Mouse (Mus musculus): ENCODE data around the gene Plagl1.

The Plagl1 gene

DNA sequence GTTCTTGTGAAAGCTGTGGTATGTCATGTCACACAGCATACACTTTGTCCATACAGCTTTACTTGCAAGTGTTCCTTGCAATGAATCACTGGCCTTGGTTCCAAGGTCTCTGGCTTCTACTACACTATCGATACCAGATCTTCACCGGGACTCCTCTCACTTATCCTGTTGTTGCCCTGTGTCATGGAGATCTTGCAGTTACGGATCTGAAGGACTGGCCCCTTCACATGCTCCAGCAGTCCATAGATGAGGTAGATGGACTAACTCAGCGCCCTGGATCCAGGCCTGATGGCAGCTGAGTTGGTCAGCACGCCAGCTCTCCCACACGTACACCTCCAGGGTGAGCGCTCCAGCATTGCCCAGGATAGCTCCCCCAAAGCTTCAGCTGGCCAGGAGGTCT, 75.0 kb downstream of the Plagl1 start:
- no peak for DNase-seq (ENCODE audit: low spot score)

GRCm38 (mm10) chr10:13135751-13136150, 75.4 kb downstream of the Plagl1 start:
- no peak for DNase-seq (ENCODE audit: low spot score)

- no peak for DNase-seq (ENCODE audit: low spot score)
These were observed 77.6 kb downstream of the Plagl1 start for GRCm38 (mm10) chr10:13137906-13138305.

DNA sequence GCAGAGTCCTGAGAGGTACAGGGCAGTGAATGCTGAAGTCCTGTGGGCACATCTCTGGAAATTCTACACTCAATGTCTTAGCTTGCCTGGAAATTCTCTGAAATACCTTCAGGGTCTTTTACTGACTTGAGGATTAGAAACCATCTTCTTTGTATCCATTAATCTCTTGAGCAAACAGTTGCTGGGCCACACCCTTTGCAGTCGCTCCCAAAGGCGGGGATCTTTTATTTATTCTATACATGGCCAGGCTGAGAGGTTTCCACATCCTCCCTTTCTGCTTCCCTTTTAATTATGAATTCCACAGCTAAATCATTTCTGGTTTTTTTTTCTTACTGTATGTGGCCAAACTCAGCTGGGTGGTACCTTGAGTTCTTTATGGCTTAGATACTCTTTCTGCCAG, 80.1 kb downstream of the Plagl1 start:
- DNase-seq (ENCODE audit: low spot score): no peak

- no peak for DNase-seq (ENCODE audit: low spot score)
These were observed 90.1 kb downstream of the Plagl1 start for GRCm38 (mm10) chr10:13150435-13150834.

GRCm38 (mm10) chr10:13151353-13151752, 91.0 kb downstream of the Plagl1 start:
- no peak for DNase-seq (ENCODE audit: low spot score)

- DNase-seq (ENCODE audit: low spot score): no peak
These were observed 92.6 kb downstream of the Plagl1 start for GRCm38 (mm10) chr10:13152811-13153364.

GRCm38 (mm10) chr10:13155377-13155776, 95.1 kb downstream of the Plagl1 start:
- DNase-seq (ENCODE audit: low spot score): no peak

DNA sequence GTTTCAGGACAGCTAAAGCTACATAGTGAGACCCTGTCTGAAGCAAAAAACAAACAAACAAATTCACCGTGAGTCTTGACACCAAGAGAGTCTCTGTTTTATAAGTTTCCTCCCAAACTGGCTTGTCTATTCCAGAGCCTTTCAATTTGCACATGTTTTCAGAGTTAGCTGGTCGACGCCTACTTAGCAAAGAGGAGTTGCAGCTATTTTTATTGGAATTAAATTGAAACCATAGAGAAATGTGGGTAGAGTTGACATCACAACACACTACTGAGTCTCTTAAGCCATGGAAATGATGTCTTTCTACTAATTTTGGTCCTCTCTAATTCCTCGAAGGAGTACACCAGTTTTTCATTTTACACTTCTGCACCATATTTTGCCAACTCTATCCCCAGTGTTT, 100.6 kb downstream of the Plagl1 start:
- DNase-seq (ENCODE audit: low spot score): no peak

DNA sequence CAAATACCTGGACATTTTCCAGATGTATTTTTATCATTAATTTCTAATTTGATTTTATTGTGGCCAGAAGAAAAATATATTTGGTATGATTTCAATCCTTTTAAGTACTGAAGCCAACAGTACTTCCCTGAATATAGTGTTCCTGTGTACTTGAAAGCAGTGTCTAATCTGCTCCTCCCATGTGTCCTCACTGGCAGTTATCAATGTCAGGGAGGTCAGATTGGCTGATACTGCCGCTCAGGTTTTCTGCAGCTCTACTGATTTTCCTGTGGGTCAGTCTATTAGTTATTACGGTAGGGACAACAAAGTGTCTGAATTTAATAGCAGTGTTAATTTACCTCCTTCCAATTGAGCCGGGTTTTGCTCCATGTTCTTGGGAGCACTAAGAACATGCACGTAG, 101.7 kb downstream of the Plagl1 start:
- DNase-seq (ENCODE audit: low spot score): no peak

GRCm38 (mm10) chr10:13168461-13168860, 108.2 kb downstream of the Plagl1 start:
- no peak for DNase-seq (ENCODE audit: low spot score)

- DNase-seq (ENCODE audit: low spot score): no peak
These were observed 110.6 kb downstream of the Plagl1 start for GRCm38 (mm10) chr10:13170739-13171448.

DNA sequence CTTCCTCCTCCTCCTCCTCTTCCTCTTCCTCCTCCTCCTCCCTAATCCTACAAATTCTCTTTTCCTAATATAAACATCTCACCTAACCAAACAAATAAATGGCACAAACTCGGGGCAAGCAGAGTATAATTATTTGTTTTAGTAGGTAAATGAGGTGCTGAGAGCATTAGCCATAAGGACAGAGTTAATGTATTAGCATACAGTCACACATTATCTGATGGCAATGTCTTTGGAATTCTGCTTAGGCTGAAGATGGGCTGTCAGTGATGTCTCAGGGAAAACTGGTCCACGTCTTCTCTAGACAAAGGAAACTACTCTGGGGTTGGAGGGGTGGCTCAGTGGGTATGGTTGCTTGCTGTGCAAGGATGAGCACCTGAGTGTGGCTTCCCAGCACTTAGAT, 111.2 kb downstream of the Plagl1 start:
- DNase-seq (ENCODE audit: low spot score): no peak

DNA sequence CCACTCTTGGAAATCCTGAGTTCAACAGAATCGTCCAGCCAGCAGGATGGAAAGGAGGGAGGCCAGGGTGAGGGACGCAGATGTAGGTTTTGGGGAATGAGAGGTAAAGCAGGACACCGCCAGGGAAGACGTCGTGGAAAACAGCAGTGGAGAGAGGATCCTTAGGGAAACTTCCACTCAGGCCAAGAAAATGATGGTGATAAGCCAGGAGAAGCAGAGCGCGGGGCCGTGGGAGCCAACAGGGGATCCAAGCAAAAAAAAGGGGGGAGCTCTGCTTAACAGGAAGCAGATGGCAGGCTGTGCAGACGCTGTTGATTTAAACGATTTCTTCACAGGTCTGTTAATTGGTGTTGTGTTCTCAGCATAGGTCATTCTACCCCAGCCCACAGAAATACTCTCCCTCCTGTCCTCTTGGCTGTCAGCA, 112.5 kb downstream of the Plagl1 start:
- no peak for DNase-seq (ENCODE audit: low spot score)

GRCm38 (mm10) chr10:13175866-13176265, 115.6 kb downstream of the Plagl1 start:
- DNase-seq (ENCODE audit: low spot score): no peak

- no peak for DNase-seq (ENCODE audit: low spot score)
These were observed 117.8 kb downstream of the Plagl1 start, which contains the start of gene Zc2hc1b for GRCm38 (mm10) chr10:13177973-13178624. Gene Zc2hc1b, minus strand, starts transcription at chr10:13178023.

DNA sequence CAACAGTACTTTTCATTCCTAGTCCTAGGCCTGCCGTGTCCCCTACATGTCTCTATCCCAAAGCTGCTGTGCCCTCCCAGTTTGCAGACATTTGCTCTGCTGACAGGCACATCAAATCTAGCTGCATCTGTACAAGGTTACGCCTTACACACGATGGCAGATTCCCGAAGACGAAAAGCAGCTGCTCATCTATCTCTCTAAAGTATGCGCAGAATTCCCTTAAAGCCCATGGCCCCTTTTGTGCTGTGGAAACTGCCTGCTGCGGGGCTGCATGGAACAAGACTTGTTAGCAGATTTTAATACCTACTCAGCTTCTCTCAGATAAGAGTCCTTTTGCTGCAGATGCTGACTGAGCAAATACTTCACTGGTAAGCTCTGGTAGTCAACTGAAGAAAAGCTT, 119.9 kb downstream of the Plagl1 start:
- no peak for DNase-seq (ENCODE audit: low spot score)
